Mouse (Mus musculus) hindlimb bud, embryonic 11.5 days (tissue): ENCODE data around the gene Ctso.

ENCODE experiments used
- DNase-seq: peaks from one replicate; pipeline ENCODE4 v3.0.0-alpha.2; 2012; ENCODE audit warnings: low read depth, low spot score; ENCODE audit errors: extremely low spot score

The Ctso gene

GRCm38 (mm10) chr3:81932141-81933101, at the start of gene Ctso:
Ctso (plus strand) TSS chr3:81932601.
- peak; percentile 49 for DNase-seq

DNA sequence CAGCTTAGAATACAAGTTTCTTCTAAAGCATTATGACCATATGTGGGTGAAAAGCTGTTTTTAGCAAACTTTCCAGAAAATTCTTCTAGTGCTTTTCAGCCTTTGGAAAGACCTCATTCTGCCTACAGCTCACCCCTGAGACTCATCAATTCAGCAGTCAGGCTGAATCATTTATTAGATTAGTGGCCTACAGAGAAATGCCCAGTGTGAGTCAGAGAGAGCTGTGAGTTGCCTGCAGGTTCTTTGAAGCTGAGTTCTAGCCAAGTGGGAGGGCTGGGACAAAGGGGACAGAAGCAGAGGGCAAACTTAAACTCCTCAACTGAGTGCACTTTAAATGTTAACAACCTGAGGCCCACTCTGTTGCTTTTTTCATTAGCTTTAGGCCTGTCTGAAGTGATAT, 48.5 kb upstream of the Ctso start:
- no peak for DNase-seq

- no peak for DNase-seq
These were observed 46.8 kb upstream of the Ctso start for GRCm38 (mm10) chr3:81885566-81885965.

GRCm38 (mm10) chr3:81889137-81889536, 43.3 kb upstream of the Ctso start:
- no peak for DNase-seq

- no peak for DNase-seq
These were observed 21.9 kb upstream of the Ctso start for GRCm38 (mm10) chr3:81910286-81911036.

- no peak for DNase-seq
These were observed 16.2 kb upstream of the Ctso start for GRCm38 (mm10) chr3:81916030-81916686.

DNA sequence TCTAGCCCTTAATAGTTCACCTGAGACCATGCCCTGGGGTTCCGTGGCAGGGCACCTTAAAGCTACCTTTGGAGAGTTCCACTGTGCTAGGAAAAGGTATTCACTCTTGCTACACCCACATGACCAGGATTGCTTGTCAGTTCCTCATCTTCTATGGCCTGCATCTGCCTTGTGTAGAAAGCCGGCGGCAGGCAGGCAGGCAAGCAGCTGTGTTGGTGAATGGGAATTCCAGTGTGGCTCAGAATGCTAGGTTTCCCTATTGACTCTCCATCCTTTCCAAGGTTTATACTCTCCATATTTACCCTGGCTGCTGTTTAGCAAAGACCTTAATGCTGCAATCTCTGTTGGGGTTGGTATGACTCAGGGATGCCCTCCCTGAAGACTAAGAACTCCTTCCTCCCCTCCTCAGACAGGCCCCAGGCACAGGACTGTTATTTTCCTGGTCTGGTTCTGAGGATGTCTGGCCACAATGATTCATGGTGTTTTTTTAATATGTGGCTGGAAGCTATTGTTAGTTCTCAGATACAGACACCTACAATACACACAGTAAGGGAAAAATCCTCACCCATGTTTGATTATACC, 15.0 kb upstream of the Ctso start:
- no peak for DNase-seq

- no peak for DNase-seq
These were observed 14.2 kb upstream of the Ctso start for GRCm38 (mm10) chr3:81918215-81918614.

DNA sequence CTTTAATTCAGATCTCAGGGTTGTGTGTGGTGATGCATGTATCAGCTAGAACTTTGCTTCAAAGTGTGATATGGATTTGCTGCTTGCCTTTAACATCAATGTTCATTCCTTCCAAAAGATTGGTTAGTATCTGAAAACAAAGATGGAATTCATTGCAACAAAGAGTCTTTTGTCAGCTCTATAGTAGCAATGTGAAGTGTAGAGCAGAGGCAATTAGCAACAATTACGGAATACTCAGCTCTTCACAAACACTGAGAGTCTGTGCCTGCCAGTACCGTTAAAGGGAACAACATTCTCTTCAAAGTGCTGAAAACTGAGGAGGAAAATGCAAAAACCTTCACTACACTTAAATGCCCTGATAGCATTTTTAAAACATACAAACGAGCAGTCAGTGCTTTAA, 12.7 kb upstream of the Ctso start:
- no peak for DNase-seq

DNA sequence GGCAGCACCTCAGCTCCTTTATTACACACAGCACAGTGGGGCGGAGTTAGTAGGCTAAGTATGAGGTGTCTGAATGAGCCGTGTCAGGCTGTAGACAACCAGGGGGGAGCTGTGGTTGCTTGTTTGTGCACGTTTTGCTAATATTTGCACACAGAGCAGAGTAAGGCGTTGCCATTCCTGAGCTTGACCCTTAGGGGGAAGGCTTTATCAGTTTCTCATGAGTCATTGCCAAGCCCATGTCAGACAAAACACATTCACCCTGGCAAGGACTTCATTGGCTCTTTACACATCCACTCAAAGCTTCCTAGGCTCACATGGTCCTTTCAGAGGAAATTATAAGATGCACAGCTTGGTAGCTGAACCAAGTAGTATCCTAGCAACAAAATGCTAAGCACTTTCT, 9.5 kb upstream of the Ctso start:
- DNase-seq, result no peak

- peak; percentile 70 for DNase-seq
These were observed 7.5 kb upstream of the Ctso start for GRCm38 (mm10) chr3:81924931-81925330.

GRCm38 (mm10) chr3:81925856-81926255, 6.5 kb upstream of the Ctso start:
- no peak for DNase-seq

DNA sequence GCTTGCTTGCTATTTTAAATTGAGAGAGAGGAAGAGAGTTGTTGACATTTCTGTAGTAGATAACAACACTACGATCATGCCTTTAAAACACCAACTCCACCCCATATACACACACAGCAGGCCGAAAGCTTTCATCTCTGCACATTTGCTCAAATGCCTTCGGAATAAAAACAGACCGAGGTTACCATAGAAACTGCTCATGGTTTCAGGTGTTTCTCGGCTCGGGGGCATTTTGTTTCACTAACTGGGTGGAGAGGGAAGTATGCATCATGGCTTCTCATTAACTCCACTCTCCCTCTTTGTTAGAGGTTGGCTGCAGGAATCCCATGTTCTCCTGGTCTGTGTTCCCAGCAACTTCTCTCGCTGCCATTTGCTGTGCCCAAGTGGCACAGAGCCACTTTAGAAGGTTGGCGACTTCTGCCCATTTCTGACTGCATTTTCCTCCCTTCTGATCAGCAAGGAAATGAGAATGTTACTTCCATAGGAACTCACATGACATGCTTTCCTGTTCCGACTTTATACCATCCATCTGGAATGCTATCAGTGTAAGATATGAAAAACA, 5.6 kb upstream of the Ctso start:
- no peak for DNase-seq

DNA sequence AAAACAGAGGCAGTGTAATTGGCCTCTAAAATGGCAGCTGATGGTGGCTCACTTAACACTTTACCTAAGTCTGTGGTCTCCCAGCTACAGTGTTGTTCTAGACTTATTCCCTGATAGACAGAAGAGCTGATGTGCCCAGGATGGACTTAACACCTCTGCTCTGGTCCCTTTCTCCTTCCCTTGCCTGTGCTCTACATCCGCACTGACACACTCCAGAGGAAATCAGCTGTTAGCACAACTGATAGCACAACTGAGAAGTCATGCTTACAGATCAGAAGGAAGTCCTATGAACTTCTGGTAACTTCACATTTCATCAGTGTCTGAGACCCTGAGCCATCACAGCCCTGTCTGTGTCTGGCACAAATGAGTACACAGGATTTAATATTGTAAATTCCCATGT, 3.3 kb upstream of the Ctso start:
- DNase-seq, result no peak

DNA sequence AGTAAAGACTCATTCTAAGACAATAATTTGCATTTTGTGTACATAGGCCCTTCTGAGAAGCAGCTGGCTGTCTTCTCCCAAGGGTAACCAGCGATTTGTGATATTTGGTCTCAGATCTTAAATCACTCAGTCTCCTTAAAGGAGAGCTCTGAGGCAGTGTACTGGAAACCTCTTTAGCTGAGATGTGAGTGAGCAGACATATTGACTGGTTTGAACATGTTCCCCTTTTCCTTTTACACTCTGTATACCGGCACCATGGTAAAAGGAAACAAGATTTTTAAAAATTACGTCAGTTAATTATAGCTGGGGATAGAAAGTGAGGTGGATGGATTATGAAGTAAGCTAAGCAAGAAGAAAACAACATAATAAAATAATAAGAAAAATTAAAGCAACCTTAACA, 706 bp upstream of the Ctso start:
- DNase-seq, result no peak

GRCm38 (mm10) chr3:81933348-81933747, 947 bp downstream of the Ctso start:
- no peak for DNase-seq

- no peak for DNase-seq
These were observed 6.5 kb downstream of the Ctso start for GRCm38 (mm10) chr3:81938924-81939323.

DNA sequence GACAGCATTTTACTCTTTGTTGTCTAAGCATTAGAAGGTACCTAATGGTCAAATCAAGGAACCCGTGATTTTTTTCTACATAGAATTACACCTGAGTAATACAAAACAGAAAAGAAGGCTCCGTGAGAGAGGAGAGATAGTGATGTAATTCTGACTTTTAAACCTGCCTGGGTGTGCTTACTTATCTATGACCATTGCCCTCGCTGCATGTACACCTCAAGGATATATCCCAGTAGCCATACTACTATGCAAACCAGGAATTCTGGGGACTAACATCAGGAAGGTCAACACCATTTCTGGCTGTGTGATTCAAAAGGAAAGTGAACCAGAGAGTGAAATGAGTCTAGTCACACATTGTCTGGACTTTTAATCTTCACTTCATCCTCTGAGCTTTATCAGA, 9.9 kb downstream of the Ctso start:
- no peak for DNase-seq

- no peak for DNase-seq
These were observed 10.7 kb downstream of the Ctso start for GRCm38 (mm10) chr3:81943097-81943496.

- DNase-seq, result no peak
These were observed 12.5 kb downstream of the Ctso start for GRCm38 (mm10) chr3:81944851-81945393.

DNA sequence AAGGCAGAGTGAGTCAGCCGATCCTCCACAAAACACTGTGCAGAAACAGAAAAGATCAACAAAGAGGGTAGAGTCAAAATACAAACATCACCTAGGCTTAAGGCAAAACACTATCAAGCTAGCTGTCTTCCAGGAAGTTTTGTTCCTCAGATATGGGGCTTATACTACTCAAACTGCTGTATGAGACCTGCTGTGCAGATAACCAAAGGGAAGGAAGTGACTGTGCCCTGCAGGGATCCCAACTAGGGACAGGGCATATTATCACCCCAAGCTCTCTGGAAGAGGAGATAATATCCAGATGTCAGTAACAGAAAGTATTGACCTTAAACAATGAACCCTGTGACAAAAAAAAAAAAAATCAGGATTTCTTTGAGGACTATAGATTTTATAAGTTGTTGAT, 16.6 kb downstream of the Ctso start:
- DNase-seq, result no peak
